In the genomic region with DNA sequence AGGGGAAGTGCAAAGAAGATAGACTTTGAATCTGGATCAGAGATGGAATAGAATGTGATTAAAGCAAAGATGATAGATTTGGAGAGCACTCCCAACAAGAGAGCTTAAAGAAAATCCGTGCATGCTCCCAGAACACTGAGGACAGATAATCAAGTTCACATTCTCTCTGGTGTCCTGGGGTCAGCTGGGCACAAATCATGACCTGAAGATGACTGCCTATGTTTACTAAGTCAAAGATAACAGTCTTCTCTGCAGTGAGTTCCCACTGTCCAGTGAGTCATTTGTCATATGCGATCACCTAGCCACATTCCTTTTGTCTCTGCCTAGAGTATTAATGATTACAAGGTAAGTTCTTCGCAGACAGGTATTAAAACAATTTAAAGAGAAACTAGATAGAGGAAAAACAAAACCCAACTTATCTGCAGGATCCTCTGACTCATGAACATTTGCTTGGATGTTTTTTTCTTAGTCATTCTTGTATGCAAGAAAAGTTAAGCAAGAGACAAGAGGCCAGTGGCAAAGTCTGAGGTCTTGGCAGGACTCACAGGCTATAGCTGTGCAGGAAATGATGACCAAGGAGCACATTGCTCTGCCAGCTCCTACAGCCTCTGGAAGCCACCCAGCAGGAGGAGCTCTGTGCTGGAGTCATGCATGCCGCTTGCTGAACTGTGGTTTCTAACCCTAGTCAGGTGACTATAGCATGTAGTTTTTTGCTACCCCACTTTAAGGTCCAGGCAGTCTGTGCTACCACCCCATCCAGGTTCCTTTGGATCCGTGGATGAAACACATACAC, we compare ENCODE assay signal across 12 mouse cellular contexts. TPM values are rescaled to one million over a fixed set of nuclear protein-coding genes. Genes with fewer than 3 reads are reported as not detected.
A peak's percentile ranks its signal among the peaks of the same experiment; 100 is the strongest.
DNase-seq lines count a peak whose midpoint lies in the region; ATAC-seq and TF ChIP-seq lines count a peak whose summit lies in the region.
"Had no signal": no experiment of that assay in that cellular context is flagged by ENCODE, and none has a peak within 500 bp of the region (broad histone marks: within the 10 kb centered on the region; RNA-seq: fewer than 3 reads in every experiment).

No protein-coding gene starts in this region.

- H3K4me2 ChIP-seq in hindbrain, embryonic 14.5 days (replicated peaks): no peak overlapping the region
- H3K4me2 ChIP-seq: heart, embryonic 15.5 days; limb, embryonic 15.5 days had no signal

- H3K36me3 ChIP-seq in hindbrain, embryonic 14.5 days (replicated peaks; ENCODE audit: control insufficient read depth, insufficient read depth): no peaks in the 10 kb centered on the region
- H3K36me3 ChIP-seq: embryonic facial prominence, embryonic 10.5 days; heart, embryonic 15.5 days; limb, embryonic 15.5 days had no signal

- no peak for ATAC-seq in hindbrain, embryonic 14.5 days (ENCODE audit: low FRiP score)

- peaks cover 6% of the 10 kb centered on the region; the same call in 1 of the 2 replicates for H3K4me1 ChIP-seq in embryonic fibroblast, embryonic 13.5 days (ENCODE audit: control insufficient read depth, insufficient read depth, low read length)
- no peaks in the 10 kb centered on the region for H3K4me1 ChIP-seq in hindbrain, embryonic 14.5 days (replicated peaks; ENCODE audit: control insufficient read depth, insufficient read depth, low read length)
- H3K4me1 ChIP-seq: embryonic facial prominence, embryonic 10.5 days; heart, embryonic 15.5 days; limb, embryonic 15.5 days had no signal

- no peak for TF ChIP-seq POLR2A in embryonic fibroblast, embryonic 13.5 days (IDR thresholded peaks at IDR 0.05; ENCODE audit: low read depth, low read length)

- H3K27ac ChIP-seq in embryonic fibroblast, embryonic 13.5 days (ENCODE audit: insufficient read depth, low read length): peak overlapping the region; percentile 63
- H3K27ac ChIP-seq in hindbrain, embryonic 14.5 days: no peak overlapping the region
- H3K27ac ChIP-seq: embryonic facial prominence, embryonic 10.5 days; heart, embryonic 15.5 days; limb, embryonic 15.5 days had no signal

- no peak for TF ChIP-seq CTCF in embryonic fibroblast, embryonic 13.5 days (IDR thresholded peaks at IDR 0.05; ENCODE audit: borderline replicate concordance, insufficient read depth, low read length)

- H3K9me3 ChIP-seq in hindbrain, embryonic 14.5 days (ENCODE audit: control insufficient read depth, low read length): no peaks in the 10 kb centered on the region
- H3K9me3 ChIP-seq: heart, embryonic 15.5 days; limb, embryonic 15.5 days had no signal

- H3K27me3 ChIP-seq in hindbrain, embryonic 14.5 days (ENCODE audit: control insufficient read depth, insufficient read depth, low read length): no peaks in the 10 kb centered on the region
- H3K27me3 ChIP-seq: heart, embryonic 15.5 days; limb, embryonic 15.5 days had no signal

- 88% methylated on average over 5 of the region's 5 CpGs for WGBS in hindbrain, embryonic 14.5 days

- no peak overlapping the region for H3K9ac ChIP-seq in hindbrain, embryonic 14.5 days
- H3K9ac ChIP-seq: heart, embryonic 15.5 days; limb, embryonic 15.5 days had no signal

- peak; percentile 2 for DNase-seq in gastrocnemius, adult 18-20 months (ENCODE audit: low spot score)
- no peak for DNase-seq in gastrocnemius, postnatal 4 days (ENCODE audit: low spot score in 2 of 2)
- peak; percentile 86 for DNase-seq in 3134 (ENCODE audit: extremely low read depth, insufficient read length, low spot score)
- peak; percentile 78 for DNase-seq in kidney, postnatal 14 days
- no peak for DNase-seq in spleen, adult 18-20 months
- DNase-seq in hindbrain, embryonic 14.5 days (ENCODE audit: low spot score): no peak
- DNase-seq in cerebellum, adult 9-11 months: no peak

- H3K4me3 ChIP-seq in embryonic fibroblast, embryonic 13.5 days (ENCODE audit: insufficient read depth, low read length): no peak overlapping the region
- H3K4me3 ChIP-seq in hindbrain, embryonic 14.5 days (replicated peaks; ENCODE audit: low read length): no peak overlapping the region
- H3K4me3 ChIP-seq: embryonic facial prominence, embryonic 10.5 days; heart, embryonic 15.5 days; limb, embryonic 15.5 days had no signal

RNA-seq across cellular contexts. Expression of gene Srd5a2, which starts 41.4 kb away (rescaled TPM):
- under 1 TPM in 1 of 2 experiments, not detected in 1; 0.23 TPM for total RNA-seq in gastrocnemius, adult 18-20 months (2021)
- not detected for total RNA-seq in gastrocnemius, postnatal 4 days (2021)
- polyA plus RNA-seq in embryonic fibroblast, embryonic 13.5 days (2011; ENCODE audit: insufficient read length, low read depth, missing spikeins): not detected in 2 replicates
- polyA plus RNA-seq in hindbrain, embryonic 14.5 days (2014; fragmentation: Nextera tagmentation; extraction: Ambion mirVana): not detected in 2 replicates
- polyA plus RNA-seq: embryonic facial prominence, embryonic 10.5 days; heart, embryonic 15.5 days; stomach, embryonic 14.5 days had no signal

Comparison
In these comparisons a context has a peak if more than half of its experiments do, and no peak if none do; other contexts are left out.
1. DNase-seq: peak in gastrocnemius, adult 18-20 months (single experiment), 3134 (single experiment) and kidney, postnatal 14 days (single experiment); none in gastrocnemius, postnatal 4 days (0 of 2), spleen, adult 18-20 months (0 of 2), hindbrain, embryonic 14.5 days (single experiment) and cerebellum, adult 9-11 months (single experiment).